Mouse (Mus musculus): ENCODE results near the gene Ugt1a7c. TPM values are rescaled to one million over a fixed set of nuclear protein-coding genes. Genes with fewer than 3 reads are reported as not detected.
"Not testable (repeated sequence)": the region's sequence is repeated elsewhere in the genome, so short reads cannot be mapped to it uniquely, and the experiment has no call there.

Gene Ugt1a7c
- total RNA-seq, 2 experiments from 2014 or later: 0.44 to 0.49 TPM

DNA sequence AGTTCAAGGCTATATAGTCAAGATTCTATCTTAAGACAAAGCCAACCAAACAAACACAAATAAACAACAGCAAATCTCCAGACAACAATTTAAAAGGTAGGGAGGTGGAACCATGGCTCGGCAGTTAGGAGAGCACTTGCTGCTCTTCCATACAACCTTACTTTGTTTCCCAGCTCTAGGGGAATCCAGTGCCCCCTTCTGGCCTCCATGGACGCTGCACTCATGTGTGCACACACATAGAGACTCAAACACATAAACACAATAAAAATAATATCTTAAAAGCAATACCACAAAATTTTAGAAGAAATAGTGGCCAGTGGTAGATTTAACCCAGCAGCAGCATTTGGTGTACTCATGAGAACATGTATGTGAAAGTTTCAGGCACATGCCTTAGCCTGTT, 122.3 kb downstream of the Ugt1a7c start:
- no peak for DNase-seq (ENCODE audit: low spot score in 2 of 2)
- intact Hi-C loops (cut with DNase I): no loop called here

DNA sequence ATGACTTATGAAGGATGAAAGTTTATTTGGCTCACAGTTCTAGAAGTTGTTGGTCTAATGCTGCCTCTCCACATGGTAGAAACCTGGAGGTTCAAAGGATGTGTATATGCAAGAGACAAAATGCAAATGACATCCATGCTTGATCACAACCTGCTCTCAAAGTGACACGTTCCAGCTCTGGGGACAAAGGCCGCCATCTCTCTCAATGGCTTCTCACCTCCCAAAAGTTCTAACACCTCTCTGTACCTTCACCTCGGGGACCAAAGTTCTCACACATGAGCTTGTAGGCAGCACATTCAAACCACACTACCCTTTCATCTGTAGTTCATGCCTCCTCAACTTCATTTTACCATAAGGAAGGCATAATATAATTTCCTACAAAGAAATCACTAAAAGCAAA, 122.7 kb downstream of the Ugt1a7c start:
- intact Hi-C loops (cut with DNase I): no loop called here
- no peak for DNase-seq (ENCODE audit: low spot score in 2 of 2)

GRCm38 (mm10) chr1:88218051-88218450, 123.2 kb downstream of the Ugt1a7c start:
- intact Hi-C loops (cut with DNase I): no loop called here
- DNase-seq (ENCODE audit: low spot score in 2 of 2): no peak

DNA sequence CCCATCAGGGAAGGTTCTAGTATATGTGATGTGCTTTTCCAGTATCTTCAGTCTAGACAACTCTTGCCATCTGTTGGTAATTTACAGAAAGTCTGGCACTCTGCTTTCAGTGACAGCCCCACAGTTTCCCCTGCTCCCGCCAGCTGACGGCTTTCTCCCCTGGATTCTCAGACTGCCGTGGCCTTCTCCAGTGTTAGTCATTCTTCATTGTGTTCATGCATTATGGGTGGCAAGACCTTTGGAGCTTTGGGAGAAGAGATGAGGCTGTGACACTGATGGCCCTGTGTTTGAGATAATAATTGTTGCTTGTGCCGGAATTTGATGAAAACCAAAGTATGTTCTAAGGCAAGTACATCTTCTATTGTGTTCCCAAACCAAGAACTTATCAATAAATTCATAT, 123.7 kb downstream of the Ugt1a7c start:
- intact Hi-C loops (cut with DNase I): no loop called here
- no peak for DNase-seq (ENCODE audit: low spot score in 2 of 2)

DNA sequence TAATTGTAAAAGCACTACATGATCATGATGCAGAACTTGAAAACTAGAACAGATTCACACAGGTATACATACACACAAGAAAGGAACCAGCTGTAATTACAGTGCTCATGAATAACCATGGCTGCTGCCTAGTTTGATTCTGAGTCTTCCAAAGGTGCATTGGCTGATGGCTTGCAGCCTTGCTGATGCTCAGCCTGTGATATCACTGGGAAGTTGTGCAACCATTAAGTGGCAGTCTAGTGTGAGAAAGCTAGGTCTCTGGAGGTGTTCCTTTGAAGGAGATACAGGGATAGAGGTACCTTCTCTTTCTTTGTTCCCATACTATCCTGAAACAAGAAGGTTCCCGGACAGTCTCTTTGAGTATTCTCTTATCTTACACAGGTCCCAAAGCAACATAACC, 124.2 kb downstream of the Ugt1a7c start:
- intact Hi-C loops (cut with DNase I): no loop called here

GRCm38 (mm10) chr1:88220336-88220735, 125.5 kb downstream of the Ugt1a7c start:
- intact Hi-C loops (cut with DNase I): no loop called here
- DNase-seq (ENCODE audit: low spot score in 2 of 2): no peak

More for the DNA sequence above, 124.2 kb downstream of the Ugt1a7c start:
- DNase-seq (ENCODE audit: low spot score in 2 of 2): no peak

- intact Hi-C loops (cut with DNase I): no loop called here
Observed at GRCm38 (mm10) chr1:88222216-88222615, 127.4 kb downstream of the Ugt1a7c start.

GRCm38 (mm10) chr1:88223011-88223515, 128.2 kb downstream of the Ugt1a7c start:
- DNase-seq (ENCODE audit: low spot score in 2 of 2): not testable (repeated sequence)

More at GRCm38 (mm10) chr1:88222216-88222615, 127.4 kb downstream of the Ugt1a7c start:
- DNase-seq (ENCODE audit: low spot score in 2 of 2): no peak

DNA sequence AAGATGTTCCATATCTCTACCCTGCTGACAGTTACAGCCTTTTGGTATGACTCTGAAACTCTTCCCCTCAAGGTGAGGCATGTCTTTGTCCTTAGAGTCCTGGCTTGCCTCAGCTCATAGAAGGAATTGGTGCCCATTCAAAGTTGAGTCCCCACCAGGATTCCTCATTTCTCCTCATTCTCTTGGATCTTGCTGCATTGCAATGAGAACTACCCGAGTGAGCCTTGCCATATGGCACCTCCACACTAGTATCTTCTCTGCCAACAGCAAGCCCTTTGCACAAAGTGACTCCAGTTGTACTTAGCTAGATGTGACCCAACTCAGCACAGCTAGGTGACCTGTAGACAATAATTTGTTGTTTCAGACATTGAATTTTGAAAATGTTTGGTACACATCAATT, 128.7 kb downstream of the Ugt1a7c start:
- no peak for DNase-seq (ENCODE audit: low spot score in 2 of 2)
- intact Hi-C loops (cut with DNase I): no loop called here

More at GRCm38 (mm10) chr1:88223011-88223515, 128.2 kb downstream of the Ugt1a7c start:
- intact Hi-C loops (cut with DNase I): not testable (repeated sequence)

DNA sequence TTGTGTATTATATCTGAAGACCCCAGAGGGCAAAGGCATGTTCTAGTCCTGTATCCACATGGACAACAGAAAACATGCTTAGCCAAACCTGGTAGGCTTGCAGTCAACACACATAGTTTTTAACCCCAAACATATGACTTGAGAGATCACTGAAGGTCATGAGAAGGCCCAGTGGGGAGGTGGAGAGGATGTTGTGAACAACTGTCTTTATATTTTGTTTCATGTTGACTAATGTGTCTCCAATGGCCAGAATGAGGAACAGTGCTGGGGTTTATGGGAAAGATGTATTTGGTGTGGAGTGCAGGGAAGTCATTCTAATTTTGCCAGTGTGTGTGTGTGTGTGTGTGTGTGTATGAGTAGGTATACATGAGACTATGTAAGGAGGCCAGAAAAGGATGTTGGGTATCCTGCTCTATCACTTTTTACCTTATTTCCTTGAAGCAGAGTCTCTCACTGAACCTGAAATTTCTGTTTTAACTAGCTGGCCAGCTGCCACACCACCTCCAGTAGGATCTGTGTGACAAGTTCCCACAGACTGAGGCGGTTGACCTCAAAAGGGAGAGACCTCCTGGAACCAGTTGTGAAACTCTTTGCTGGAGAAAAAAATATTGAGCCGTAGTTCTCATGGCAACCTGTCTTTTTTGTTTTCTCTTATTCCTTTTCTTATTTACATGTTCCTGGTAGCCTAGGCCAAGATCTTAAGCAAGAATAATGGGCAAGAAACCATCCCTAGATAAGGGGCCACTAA, 129.3 kb downstream of the Ugt1a7c start:
- DNase-seq (ENCODE audit: low spot score in 2 of 2): no peak
- intact Hi-C loops (cut with DNase I): no loop called here

DNA sequence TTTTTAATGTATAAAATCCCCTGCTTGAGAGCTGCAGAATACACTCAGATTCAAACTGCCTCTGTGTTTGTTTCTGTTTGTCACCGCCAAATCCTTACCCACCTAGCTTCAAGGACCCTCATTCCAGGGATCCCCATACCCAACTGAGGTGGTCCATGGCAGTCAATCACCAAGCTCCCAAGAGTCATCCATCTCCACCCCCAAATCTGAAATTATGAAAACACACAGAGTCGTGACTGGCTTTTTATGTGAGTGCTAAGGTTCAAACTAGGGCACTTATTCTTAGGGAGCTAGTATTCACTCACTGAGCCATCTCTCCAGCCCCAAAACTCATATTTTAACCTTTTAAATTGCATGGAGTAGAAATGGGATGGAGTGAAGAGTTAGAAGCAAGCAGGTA, 130.4 kb downstream of the Ugt1a7c start:
- DNase-seq (ENCODE audit: low spot score in 2 of 2); intact Hi-C loops (cut with DNase I): not testable (repeated sequence)

DNA sequence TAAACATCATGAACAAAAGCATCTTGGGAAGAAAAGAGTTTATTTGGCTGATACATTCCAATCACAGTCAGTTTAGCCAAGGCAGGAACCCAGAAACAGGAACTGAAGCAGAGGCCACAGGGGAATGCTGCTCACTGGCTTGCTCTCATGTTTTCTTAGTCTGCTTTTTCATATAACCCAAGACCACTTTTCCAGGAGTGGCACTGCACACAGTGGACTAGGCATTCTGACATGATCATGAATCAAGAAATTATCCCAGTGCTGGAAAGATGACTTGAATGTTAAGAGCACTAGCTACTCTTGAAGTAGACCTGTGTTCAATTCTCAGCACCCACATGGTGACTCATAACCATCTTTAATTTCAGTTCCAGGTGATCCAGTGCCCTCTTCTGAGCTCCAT, 130.9 kb downstream of the Ugt1a7c start:
- no peak for DNase-seq (ENCODE audit: low spot score in 2 of 2)
- intact Hi-C loops (cut with DNase I): no loop called here

- intact Hi-C loops (cut with DNase I): no loop called here
- no peak for DNase-seq (ENCODE audit: low spot score in 2 of 2)
Observed at GRCm38 (mm10) chr1:88226670-88227379, 132.0 kb downstream of the Ugt1a7c start, which contains the start of gene Mroh2a. Gene Mroh2a (plus strand): TSS chr1:88226986.

DNA sequence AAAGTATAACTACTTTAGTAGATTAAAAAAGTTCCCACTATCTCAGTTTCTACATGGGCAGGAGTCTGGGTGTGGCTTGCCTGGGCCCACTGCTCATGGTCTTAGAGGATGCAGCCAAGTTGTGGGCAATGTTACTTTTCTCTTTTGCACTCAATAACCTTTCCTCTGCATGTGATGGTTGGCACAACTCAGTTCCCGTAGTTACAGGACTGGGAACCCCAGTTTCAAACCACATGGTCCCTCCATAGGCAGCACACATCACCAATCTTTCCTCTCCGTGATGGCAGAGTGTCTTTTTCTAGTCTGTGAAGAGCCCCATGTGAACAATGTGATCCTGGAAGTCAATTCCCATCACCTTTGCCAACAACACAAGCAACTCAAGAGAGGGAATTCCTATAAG, 132.6 kb downstream of the Ugt1a7c start:
- no peak for DNase-seq (ENCODE audit: low spot score in 2 of 2)
- intact Hi-C loops (cut with DNase I): no loop called here

GRCm38 (mm10) chr1:88228121-88228520, 133.3 kb downstream of the Ugt1a7c start:
- DNase-seq (ENCODE audit: low spot score in 2 of 2): no peak
- intact Hi-C loops (cut with DNase I): no loop called here

DNA sequence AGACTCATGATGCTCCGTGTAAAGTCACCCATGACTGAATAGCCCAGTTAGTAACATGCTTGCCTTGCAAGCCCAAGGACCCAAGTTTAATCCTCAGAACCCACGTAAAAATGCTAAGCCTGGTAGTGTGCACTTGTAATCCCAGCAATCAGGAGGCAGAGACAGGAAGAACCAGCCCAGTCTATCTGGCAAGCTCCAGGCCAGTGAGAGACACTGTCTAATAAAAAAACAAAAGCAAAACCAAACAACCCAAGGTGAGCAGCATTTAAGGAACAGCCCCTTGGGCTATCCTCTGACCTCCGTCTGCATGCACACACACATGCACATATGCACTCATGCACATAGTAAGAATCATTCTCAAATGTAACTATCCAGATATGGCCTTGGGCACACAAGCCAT, 134.7 kb downstream of the Ugt1a7c start:
- no peak for DNase-seq (ENCODE audit: low spot score in 2 of 2)
- intact Hi-C loops (cut with DNase I): no loop called here

DNA sequence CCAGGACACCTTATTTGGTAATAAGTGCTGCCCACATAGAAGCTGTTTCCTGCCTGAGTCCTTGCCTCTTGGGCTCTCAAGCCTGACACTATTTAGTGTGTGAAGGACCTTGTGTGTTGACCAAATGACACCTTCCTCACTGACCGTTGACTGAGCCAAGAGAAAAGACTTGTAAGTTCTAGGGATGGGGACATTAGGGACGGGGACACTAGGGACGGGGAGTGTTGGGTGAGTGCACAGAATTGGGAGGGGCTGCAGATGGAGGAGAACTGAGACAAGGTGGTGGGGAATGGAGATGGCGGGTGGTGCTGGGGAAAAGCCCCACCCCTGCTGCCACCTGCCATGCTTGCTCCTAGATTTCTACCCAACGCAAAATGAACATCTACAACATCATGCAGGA, 135.1 kb downstream of the Ugt1a7c start:
- intact Hi-C loops (cut with DNase I): no loop called here
- DNase-seq (ENCODE audit: low spot score in 2 of 2): no peak

- intact Hi-C loops (cut with DNase I): no loop called here
- DNase-seq (ENCODE audit: low spot score in 2 of 2): no peak
Observed at GRCm38 (mm10) chr1:88230421-88230820, 135.6 kb downstream of the Ugt1a7c start.

GRCm38 (mm10) chr1:88230981-88231802, 136.3 kb downstream of the Ugt1a7c start:
- no peak for DNase-seq (ENCODE audit: low spot score in 2 of 2)
- intact Hi-C loops (cut with DNase I): no loop called here

All from left cerebral cortex, postnatal 14 days (tissue).